Mouse (Mus musculus): ENCODE measurements at regions not wholly inside any gene's neighbourhood (a gene's known extent, or its start where the extent isn't known, plus 50 kb on each side); places are given as distances from the start of the nearest gene placed in this dataset.
"Not testable (repeated sequence)": the region's sequence is repeated elsewhere in the genome, so short reads cannot be mapped to it uniquely, and the experiment has no call there.

- not testable (repeated sequence) for H3K27me3 ChIP-seq; H3K4me3 ChIP-seq; ATAC-seq (ENCODE audit: insufficient number of reproducible peaks, insufficient read depth, low FRiP score, low TSS enrichment, low read depth); H3K4me1 ChIP-seq; H3K9ac ChIP-seq; H3K27ac ChIP-seq; H3K36me3 ChIP-seq; H3K9me3 ChIP-seq; H3K4me2 ChIP-seq
- 38% methylated on average over 2 of the region's 2 CpGs for WGBS
Measured at GRCm38 (mm10) chr8:5416841-5417240, 311.7 kb upstream of the Slc10a2 start.

DNA sequence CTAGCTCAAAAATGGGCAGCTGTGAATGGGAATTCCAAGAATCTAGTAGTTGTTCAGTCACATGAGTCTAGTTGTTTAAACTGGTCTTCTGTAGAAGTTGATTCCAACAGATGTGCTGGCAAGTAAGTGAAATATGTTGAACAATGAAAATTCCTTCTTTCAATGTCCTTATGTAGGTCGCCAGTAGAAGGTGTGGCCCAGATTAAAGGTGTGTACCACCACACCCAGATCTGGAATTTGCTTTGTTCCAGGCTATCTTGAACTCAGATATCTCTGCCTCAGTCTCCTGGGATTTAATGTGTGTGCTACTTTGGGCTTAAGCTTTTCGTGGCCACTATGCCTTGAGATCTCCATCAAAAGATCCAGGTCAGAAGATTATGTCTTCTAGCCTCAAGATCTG is 279.7 kb upstream of the Slc10a2 start:
- 80% methylated on average over 2 of the region's 2 CpGs for WGBS

DNA sequence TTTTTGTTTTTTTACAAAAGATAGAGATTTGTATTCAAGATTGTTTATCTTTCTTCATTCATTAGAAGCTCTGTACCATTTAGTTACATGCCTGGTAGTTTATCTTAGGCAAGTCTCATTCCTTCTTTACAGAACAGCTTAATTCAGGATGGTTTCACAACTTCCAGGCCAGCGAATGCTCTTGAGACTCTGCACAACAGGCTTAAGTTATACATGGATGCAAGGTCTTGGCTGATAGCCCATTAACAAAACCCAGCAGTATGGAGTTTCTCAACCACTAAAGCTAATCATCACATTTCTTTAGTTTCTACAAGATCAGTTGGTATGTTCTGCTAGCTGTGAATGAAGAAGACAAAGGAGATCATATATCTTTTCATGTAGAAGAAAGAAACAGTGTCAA is 272.9 kb upstream of the Slc10a2 start:
- Histone ChIP-seq H3K27me3 (no peaks in the 10 kb centered on the region), H3K27ac (no peak overlapping the region), H3K4me1 (no peaks in the 10 kb centered on the region), H3K9me3 (no peaks in the 10 kb centered on the region), H3K4me3 (no peak overlapping the region), H3K36me3 (no peaks in the 10 kb centered on the region), H3K9ac (no peak overlapping the region), H3K4me2 (no peak overlapping the region)
- no peak for ATAC-seq (ENCODE audit: insufficient number of reproducible peaks, insufficient read depth, low FRiP score, low TSS enrichment, low read depth)
- WGBS: 82% methylated on average over 1 of the region's 1 CpGs

More for the DNA sequence above, 279.7 kb upstream of the Slc10a2 start:
- no peaks in the 10 kb centered on the region for H3K36me3 ChIP-seq
- no peak for ATAC-seq (ENCODE audit: insufficient number of reproducible peaks, insufficient read depth, low FRiP score, low TSS enrichment, low read depth)
- H3K27me3 ChIP-seq: no peaks in the 10 kb centered on the region
- H3K4me2 ChIP-seq: no peak overlapping the region
- H3K4me3 ChIP-seq: no peak overlapping the region
- no peak overlapping the region for H3K27ac ChIP-seq
- H3K9me3 ChIP-seq: no peaks in the 10 kb centered on the region
- H3K9ac ChIP-seq: no peak overlapping the region
- H3K4me1 ChIP-seq: no peaks in the 10 kb centered on the region

GRCm38 (mm10) chr8:5339953-5340352 is 234.8 kb upstream of the Slc10a2 start:
- no peak for ATAC-seq (ENCODE audit: insufficient number of reproducible peaks, insufficient read depth, low FRiP score, low TSS enrichment, low read depth)
- no peaks in the 10 kb centered on the region for H3K9me3 ChIP-seq
- H3K9ac ChIP-seq: no peak overlapping the region
- no peaks in the 10 kb centered on the region for H3K36me3 ChIP-seq
- no peaks in the 10 kb centered on the region for H3K4me1 ChIP-seq
- no peak overlapping the region for H3K4me3 ChIP-seq
- no peaks in the 10 kb centered on the region for H3K27me3 ChIP-seq
- no peak overlapping the region for H3K27ac ChIP-seq
- no peak overlapping the region for H3K4me2 ChIP-seq

DNA sequence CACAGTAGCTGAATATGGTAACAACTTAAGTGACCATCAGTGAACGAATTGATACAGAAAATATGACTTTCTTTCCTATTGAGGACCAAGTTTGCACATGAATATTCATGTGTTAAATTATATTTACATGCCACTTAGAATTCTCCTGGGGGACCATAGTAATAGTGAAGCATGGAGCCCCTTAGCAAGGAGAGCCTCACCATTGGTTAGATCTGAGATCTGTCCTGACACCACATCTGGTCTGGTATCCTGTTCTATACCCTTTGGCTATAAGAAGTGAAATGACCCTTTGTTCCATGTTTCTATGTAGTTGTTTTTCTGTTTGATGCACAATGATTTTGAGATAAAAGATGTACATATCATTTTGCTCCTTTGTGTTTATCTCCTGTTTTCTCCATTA is 209.4 kb upstream of the Slc10a2 start:
- no peak for ATAC-seq (ENCODE audit: insufficient number of reproducible peaks, insufficient read depth, low FRiP score, low TSS enrichment, low read depth)
- WGBS: 78% methylated on average over 1 of the region's 1 CpGs

DNA sequence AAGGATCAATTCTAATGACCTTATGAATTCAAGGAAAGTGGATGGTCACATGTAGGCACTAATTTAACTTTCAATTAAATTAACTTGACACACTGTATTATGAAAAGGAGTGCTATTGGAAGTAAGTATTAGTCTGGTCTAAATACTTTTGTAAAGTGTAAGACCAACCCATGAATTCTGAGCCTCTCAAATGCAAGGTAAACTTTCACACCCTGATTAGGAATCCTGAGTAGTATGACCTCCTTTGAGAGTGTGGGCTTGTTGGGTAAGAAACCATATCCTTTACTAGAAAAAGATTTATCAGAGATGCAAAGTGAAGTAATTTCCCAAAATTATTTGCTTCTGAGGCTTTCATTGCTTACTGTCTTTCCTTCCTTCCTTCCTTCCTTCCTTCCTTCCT is 194.8 kb upstream of the Slc10a2 start:
- Histone ChIP-seq H3K9me3 (no peaks in the 10 kb centered on the region), H3K9ac (no peak overlapping the region), H3K27me3 (no peaks in the 10 kb centered on the region; the same call in 1 of the 2 replicates), H3K27ac (no peak overlapping the region), H3K4me1 (no peaks in the 10 kb centered on the region), H3K36me3 (no peaks in the 10 kb centered on the region), H3K4me3 (no peak overlapping the region), H3K4me2 (no peak overlapping the region)
- no peak for ATAC-seq (ENCODE audit: insufficient number of reproducible peaks, insufficient read depth, low FRiP score, low TSS enrichment, low read depth)

More for the DNA sequence above, 209.4 kb upstream of the Slc10a2 start:
- Histone ChIP-seq H3K36me3 (no peaks in the 10 kb centered on the region), H3K27me3 (no peaks in the 10 kb centered on the region), H3K27ac (no peak overlapping the region), H3K9me3 (no peaks in the 10 kb centered on the region), H3K4me2 (no peak overlapping the region), H3K4me3 (no peak overlapping the region), H3K4me1 (no peaks in the 10 kb centered on the region), H3K9ac (no peak overlapping the region)

- no peak overlapping the region for H3K27ac ChIP-seq
- no peak for ATAC-seq (ENCODE audit: insufficient number of reproducible peaks, insufficient read depth, low FRiP score, low TSS enrichment, low read depth)
Measured at GRCm38 (mm10) chr8:5297190-5297589, 192.0 kb upstream of the Slc10a2 start.

DNA sequence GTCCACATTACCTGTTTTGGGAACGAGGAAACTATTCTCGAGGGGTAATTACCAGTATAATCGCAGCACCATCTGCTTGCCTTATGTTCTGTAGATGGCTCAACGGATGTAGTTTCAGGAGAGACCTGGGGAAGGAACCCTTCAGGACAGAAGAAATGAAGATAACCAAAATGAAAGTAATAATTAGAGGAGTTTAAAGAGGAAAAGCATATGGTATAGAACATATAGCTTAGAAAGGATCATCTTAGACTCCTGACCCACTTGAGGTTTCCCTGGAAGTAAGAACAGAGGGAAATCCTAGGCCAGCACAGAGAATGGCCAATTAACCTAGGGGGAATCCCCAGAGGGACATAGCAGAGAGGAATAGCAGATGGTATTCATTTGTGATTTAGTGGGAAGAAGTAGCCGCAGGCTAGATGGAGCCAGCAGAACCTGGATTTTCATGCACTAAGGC is 180.6 kb upstream of the Slc10a2 start:
- no peak for ATAC-seq (ENCODE audit: insufficient number of reproducible peaks, insufficient read depth, low FRiP score, low TSS enrichment, low read depth)
- peaks cover 8% of the 10 kb centered on the region for H3K4me1 ChIP-seq
- WGBS: 18% methylated on average over 5 of the region's 5 CpGs
- H3K9me3 ChIP-seq: no peaks in the 10 kb centered on the region
- no peak overlapping the region for H3K4me3 ChIP-seq
- no peaks in the 10 kb centered on the region for H3K27me3 ChIP-seq
- H3K4me2 ChIP-seq: no peak overlapping the region
- no peak overlapping the region for H3K9ac ChIP-seq
- H3K36me3 ChIP-seq: no peaks in the 10 kb centered on the region
- H3K27ac ChIP-seq: 0 out of 2 replicates have a peak overlapping the region, but pooled peaks have one; percentile 44

More at GRCm38 (mm10) chr8:5297190-5297589, 192.0 kb upstream of the Slc10a2 start:
- Histone ChIP-seq H3K9me3 (no peaks in the 10 kb centered on the region), H3K4me1 (no peaks in the 10 kb centered on the region), H3K36me3 (no peaks in the 10 kb centered on the region), H3K4me2 (no peak overlapping the region), H3K4me3 (no peak overlapping the region), H3K9ac (no peak overlapping the region), H3K27me3 (no peaks in the 10 kb centered on the region; the same call in 1 of the 2 replicates)

GRCm38 (mm10) chr8:5283799-5284198 is 178.6 kb upstream of the Slc10a2 start:
- 0 out of 2 replicates have a peak, but pooled peaks cover 2% of the 10 kb centered on the region for H3K9me3 ChIP-seq
- no peak for ATAC-seq (ENCODE audit: insufficient number of reproducible peaks, insufficient read depth, low FRiP score, low TSS enrichment, low read depth)
- H3K27me3 ChIP-seq: no peaks in the 10 kb centered on the region
- no peak overlapping the region for H3K9ac ChIP-seq
- peaks cover 8% of the 10 kb centered on the region for H3K4me1 ChIP-seq
- no peak overlapping the region for H3K27ac ChIP-seq
- no peak overlapping the region for H3K4me2 ChIP-seq
- no peaks in the 10 kb centered on the region for H3K36me3 ChIP-seq
- H3K4me3 ChIP-seq: no peak overlapping the region

GRCm38 (mm10) chr8:5262316-5262715 is 157.2 kb upstream of the Slc10a2 start:
- WGBS: 5% methylated on average over 1 of the region's 1 CpGs
- H3K36me3 ChIP-seq: no peaks in the 10 kb centered on the region
- no peaks in the 10 kb centered on the region for H3K27me3 ChIP-seq
- H3K4me3 ChIP-seq: no peak overlapping the region
- no peak overlapping the region for H3K27ac ChIP-seq
- ATAC-seq (ENCODE audit: insufficient number of reproducible peaks, insufficient read depth, low FRiP score, low TSS enrichment, low read depth): no peak
- H3K4me2 ChIP-seq: no peak overlapping the region
- no peaks in the 10 kb centered on the region for H3K9me3 ChIP-seq
- H3K9ac ChIP-seq: no peak overlapping the region
- no peaks in the 10 kb centered on the region for H3K4me1 ChIP-seq

DNA sequence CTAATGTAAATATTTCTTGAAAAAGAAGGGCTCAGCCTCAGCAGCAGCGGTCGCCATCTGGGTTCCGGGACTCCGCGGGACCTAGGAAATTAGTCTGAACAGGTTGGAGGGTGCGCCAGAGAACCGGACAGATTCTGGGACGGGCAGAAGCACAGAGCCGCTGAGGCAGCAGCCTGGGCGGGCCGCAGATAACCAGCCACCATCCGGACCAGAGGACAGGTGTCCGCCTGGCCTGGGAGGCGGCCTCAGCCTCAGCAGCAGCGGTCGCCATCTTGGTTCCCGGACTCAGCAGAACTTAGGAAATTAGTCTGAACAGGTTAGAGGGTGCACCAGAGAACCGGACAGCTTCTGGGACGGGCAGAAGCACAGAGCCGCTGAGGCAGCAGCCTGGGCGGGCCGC is 136.7 kb upstream of the Slc10a2 start:
- ATAC-seq (ENCODE audit: insufficient number of reproducible peaks, insufficient read depth, low FRiP score, low TSS enrichment, low read depth); H3K4me2 ChIP-seq; H3K4me1 ChIP-seq; H3K9me3 ChIP-seq; H3K27me3 ChIP-seq; H3K4me3 ChIP-seq; H3K36me3 ChIP-seq; H3K9ac ChIP-seq; H3K27ac ChIP-seq: not testable (repeated sequence)
- 97% methylated on average over 22 of the region's 22 CpGs for whole genome bisulfite sequencing
